Mouse (Mus musculus): ENCODE data around the gene Zbtb48. TPM values are rescaled to one million over a fixed set of nuclear protein-coding genes. Genes with fewer than 3 reads are reported as not detected.

Zbtb48 gene
- polyA plus RNA-seq, 1 experiment from 2014 or later, result 21.1 TPM

GRCm38 (mm10) chr4:151975441-151975840 is 52.0 kb downstream of the Zbtb48 start:
- ATAC-seq (ENCODE audit: low FRiP score), result no peak
- Histone ChIP-seq H3K9ac (ENCODE audit: low read length) (no peak overlapping the region), H3K27ac (ENCODE audit: low read depth, low read length) (no peak overlapping the region), H3K4me3 (ENCODE audit: low read depth, low read length) (no peak overlapping the region), H3K36me3 (ENCODE audit: control insufficient read depth, insufficient read depth, low read length) (peaks cover 19% of the 10 kb centered on the region), H3K4me1 (ENCODE audit: control insufficient read depth, insufficient read depth, low read length) (no peaks in the 10 kb centered on the region), H3K4me2 (no peak overlapping the region), H3K27me3 (ENCODE audit: control insufficient read depth, insufficient read depth, low read length) (no peaks in the 10 kb centered on the region), H3K9me3 (ENCODE audit: control insufficient read depth, low read length) (no peaks in the 10 kb centered on the region; the same call in 1 of the 2 replicates)
- 88% methylated on average over 3 of the region's 3 CpGs for WGBS
- DNase-seq (ENCODE audit: low spot score, missing footprints), result no peak

DNA sequence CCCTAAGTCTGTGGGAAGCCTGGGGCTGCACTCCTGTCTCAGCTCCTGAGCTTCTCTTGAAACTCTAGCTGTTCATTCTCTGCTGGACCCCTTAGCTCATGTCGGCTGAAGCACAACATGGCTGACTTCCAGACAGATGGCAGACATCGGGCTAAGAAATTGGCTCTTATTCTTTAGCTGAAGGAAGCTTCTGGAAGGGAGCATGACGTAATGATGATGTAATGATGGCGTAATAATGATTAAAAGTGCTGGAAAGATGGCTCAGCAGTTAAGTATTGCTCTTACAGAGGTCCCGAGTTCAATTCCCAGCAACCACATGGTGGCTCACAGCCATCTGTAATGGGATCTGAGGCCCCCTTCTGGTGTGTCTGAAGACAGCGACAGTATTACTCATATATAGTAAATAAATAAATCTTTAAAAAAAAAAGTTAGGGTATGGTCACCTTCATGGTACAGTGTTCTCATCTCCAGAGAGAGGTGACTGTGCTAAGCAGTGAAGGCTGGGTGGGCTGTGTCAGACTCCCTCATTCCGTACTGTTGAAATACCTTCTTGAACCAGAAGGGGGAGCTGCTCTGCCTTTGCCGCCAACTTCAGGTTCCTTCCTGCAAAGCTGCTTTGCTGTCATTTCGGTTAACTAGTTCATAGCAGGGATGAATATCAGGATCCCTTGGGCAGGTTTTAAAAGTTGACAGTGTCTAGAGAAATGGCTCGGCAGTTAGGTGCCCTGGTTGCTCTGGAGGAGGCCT is 55.1 kb downstream of the Zbtb48 start:
- H3K9ac ChIP-seq (ENCODE audit: low read length), result no peak overlapping the region
- H3K4me1 ChIP-seq (ENCODE audit: control insufficient read depth, insufficient read depth, low read length), result no peaks in the 10 kb centered on the region
- no peaks in the 10 kb centered on the region for H3K27me3 ChIP-seq (ENCODE audit: control insufficient read depth, insufficient read depth, low read length)
- H3K9me3 ChIP-seq (ENCODE audit: control insufficient read depth, low read length), result no peaks in the 10 kb centered on the region; the same call in 1 of the 2 replicates
- WGBS, result 73% methylated on average over 10 of the region's 10 CpGs
- H3K27ac ChIP-seq (ENCODE audit: low read depth, low read length), result no peak overlapping the region
- peak; percentile 94 for DNase-seq (ENCODE audit: low spot score, missing footprints)
- H3K36me3 ChIP-seq (ENCODE audit: control insufficient read depth, insufficient read depth, low read length), result peaks cover 17% of the 10 kb centered on the region
- no peak overlapping the region for H3K4me2 ChIP-seq
- H3K4me3 ChIP-seq (ENCODE audit: low read depth, low read length), result no peak overlapping the region
- 0 out of 2 replicates have a peak, but pooled peaks have one; percentile 44 for ATAC-seq (ENCODE audit: low FRiP score)

Other genes with a start within 250 kb of the Zbtb48 start
- 150 TPM in 2 replicates for gene Camta1, start 165.8 kb downstream of the Zbtb48 start, polyA plus RNA-seq (2014; fragmentation: Nextera tagmentation; extraction: Ambion mirVana)
- 79.3 and 86.8 TPM in 2 replicates for gene Dnajc11, start 94.0 kb downstream of the Zbtb48 start, polyA plus RNA-seq (2014; fragmentation: Nextera tagmentation; extraction: Ambion mirVana)
- 21.9 and 24.6 TPM in 2 replicates for gene Thap3, start 38.7 kb downstream of the Zbtb48 start, polyA plus RNA-seq (2014; fragmentation: Nextera tagmentation; extraction: Ambion mirVana)
- gene Phf13, start 31.4 kb downstream of the Zbtb48 start, polyA plus RNA-seq (2014; fragmentation: Nextera tagmentation; extraction: Ambion mirVana), result 21.5 and 22.9 TPM in 2 replicates
- gene Klhl21, start 18.9 kb downstream of the Zbtb48 start, polyA plus RNA-seq (2014; fragmentation: Nextera tagmentation; extraction: Ambion mirVana), result 2.0 and 2.6 TPM in 2 replicates
- 0.44 and 0.58 TPM in 2 replicates for gene Tas1r1, start 10.9 kb upstream of the Zbtb48 start, polyA plus RNA-seq (2014; fragmentation: Nextera tagmentation; extraction: Ambion mirVana)
- gene Nol9, start 11.7 kb upstream of the Zbtb48 start, polyA plus RNA-seq (2014; fragmentation: Nextera tagmentation; extraction: Ambion mirVana), result 23.4 TPM in 2 replicates
- gene Plekhg5, start 44.8 kb upstream of the Zbtb48 start, polyA plus RNA-seq (2014; fragmentation: Nextera tagmentation; extraction: Ambion mirVana), result 3.6 and 5.1 TPM in 2 replicates
- 0.28 and 0.31 TPM in 2 replicates for gene Tnfrsf25, start 88.3 kb upstream of the Zbtb48 start, polyA plus RNA-seq (2014; fragmentation: Nextera tagmentation; extraction: Ambion mirVana)
- gene Espn, start 124.7 kb upstream of the Zbtb48 start, polyA plus RNA-seq (2014; fragmentation: Nextera tagmentation; extraction: Ambion mirVana), result 0.33 and 0.61 TPM in 2 replicates
- 1.0 and 1.4 TPM in 2 replicates for gene Hes2, start 131.2 kb upstream of the Zbtb48 start, polyA plus RNA-seq (2014; fragmentation: Nextera tagmentation; extraction: Ambion mirVana)
- 92.5 and 93.5 TPM in 2 replicates for gene Acot7, start 150.5 kb upstream of the Zbtb48 start, polyA plus RNA-seq (2014; fragmentation: Nextera tagmentation; extraction: Ambion mirVana)
- gene Gpr153, start 246.6 kb upstream of the Zbtb48 start, polyA plus RNA-seq (2014; fragmentation: Nextera tagmentation; extraction: Ambion mirVana), result 7.4 and 9.5 TPM in 2 replicates

All from midbrain, embryonic 11.5 days (tissue).